Mouse (Mus musculus) olfactory bulb, adult 2 months (tissue): ENCODE results near the gene Mapk6. TPM values are rescaled to one million over a fixed set of nuclear protein-coding genes. Genes with fewer than 3 reads are reported as not detected.
A peak's percentile ranks its signal among the peaks of the same experiment; 100 is the strongest.

Source experiments
- H3K27ac ChIP-seq: fragments of 200-500 bp; 2 replicates; pipeline ENCODE4 v1.5.1; 2012; ENCODE audit warnings: low read depth, low read length; ENCODE audit not compliant: insufficient read depth
- H3K4me1 ChIP-seq: fragments of 200-500 bp; 2 replicates; pipeline ENCODE4 v1.6.1; 2012; ENCODE audit warnings: low read length; ENCODE audit not compliant: control insufficient read depth, insufficient read depth
- H3K4me3 ChIP-seq: fragments of 200-500 bp; 2 replicates; pipeline ENCODE4 v1.5.1; 2012; ENCODE audit warnings: mild to moderate bottlenecking, low read depth, low read length, moderate library complexity; ENCODE audit not compliant: insufficient read depth
- CTCF ChIP-seq: fragments of 200-500 bp; IDR thresholded peaks from 2 replicates; pipeline ENCODE4 v1.5.1; 2012; ENCODE audit warnings: low read depth, mild to moderate bottlenecking, low read length, moderate library complexity; ENCODE audit not compliant: insufficient read depth
- POLR2A ChIP-seq: fragments of 200-500 bp; IDR thresholded peaks from 2 replicates; pipeline ENCODE4 v1.6.1; 2012; ENCODE audit warnings: mild to moderate bottlenecking, low read depth, low read length, moderate library complexity; ENCODE audit not compliant: insufficient read depth
- WGBS: fragments of 180-500 bp; shearing (Covaris S2); methylation state at CpG from one replicate; pipeline ENCODE4 v1.1.7; 2018; 5-methylcytosine and 5-hydroxymethylcytosine counted together
- polyA plus RNA-seq: library from polyadenylated mRNA; stranded (reverse); fragments of >200 nt; gene quantifications from 2 replicates; pipeline ENCODE4 v1.2.4, GENCODE M21; 2012; ENCODE audit warnings: low replicate concordance; ENCODE audit not compliant: missing spikeins, insufficient read depth, insufficient read length

Mapk6 gene
- polyA plus RNA-seq, 1 experiment, result not detected

GRCm38 (mm10) chr9:75435918-75436317 lies 26.1 kb upstream of the Mapk6 start:
- H3K4me1 ChIP-seq, result peaks cover 9% of the 10 kb centered on the region
- WGBS, result 16% methylated on average over 12 of the region's 12 CpGs

GRCm38 (mm10) chr9:75435291-75435690 lies 25.5 kb upstream of the Mapk6 start:
- H3K4me1 ChIP-seq, result peaks cover 9% of the 10 kb centered on the region
- H3K4me3 ChIP-seq, result no peak overlapping the region
- H3K27ac ChIP-seq, result peak overlapping the region; percentile 51; the same call in 1 of the 2 replicates
- 96% methylated on average over 4 of the region's 4 CpGs for WGBS
- no peak for TF ChIP-seq CTCF
- TF ChIP-seq POLR2A, result no peak

More at GRCm38 (mm10) chr9:75435918-75436317, 26.1 kb upstream of the Mapk6 start:
- peak overlapping the region; percentile 51; the same call in 1 of the 2 replicates for H3K27ac ChIP-seq
- TF ChIP-seq POLR2A (no peak), CTCF (no peak)
- no peak overlapping the region for H3K4me3 ChIP-seq

GRCm38 (mm10) chr9:75434872-75435271 lies 25.1 kb upstream of the Mapk6 start:
- 77% methylated on average over 6 of the region's 6 CpGs for WGBS
- Histone ChIP-seq H3K4me3 (no peak overlapping the region), H3K27ac (no peak overlapping the region), H3K4me1 (peaks cover 9% of the 10 kb centered on the region)
- TF ChIP-seq CTCF, result no peak
- no peak for TF ChIP-seq POLR2A

GRCm38 (mm10) chr9:75434172-75434793 lies 24.5 kb upstream of the Mapk6 start:
- Histone ChIP-seq H3K4me3 (no peak overlapping the region), H3K27ac (0 out of 2 replicates have a peak overlapping the region, but pooled peaks have one; percentile 14), H3K4me1 (peaks cover 9% of the 10 kb centered on the region)
- TF ChIP-seq POLR2A (no peak), CTCF (no peak)
- 17% methylated on average over 7 of the region's 7 CpGs for WGBS

GRCm38 (mm10) chr9:75432694-75433093 lies 22.9 kb upstream of the Mapk6 start:
- no peak for TF ChIP-seq CTCF
- TF ChIP-seq POLR2A, result no peak
- Histone ChIP-seq H3K4me1 (peaks cover 9% of the 10 kb centered on the region), H3K27ac (no peak overlapping the region), H3K4me3 (no peak overlapping the region)
- WGBS, result 60% methylated on average over 3 of the region's 3 CpGs

- Histone ChIP-seq H3K4me1 (peaks cover 9% of the 10 kb centered on the region), H3K27ac (no peak overlapping the region), H3K4me3 (no peak overlapping the region)
- TF ChIP-seq POLR2A (no peak), CTCF (no peak)
- 80% methylated on average over 16 of the region's 16 CpGs for WGBS
These were observed 21.2 kb upstream of the Mapk6 start for GRCm38 (mm10) chr9:75430822-75431621.

- TF ChIP-seq POLR2A (no peak), CTCF (no peak)
- WGBS, result 100% methylated on average over 1 of the region's 1 CpGs
These were observed 19.9 kb upstream of the Mapk6 start for GRCm38 (mm10) chr9:75429657-75430056.

GRCm38 (mm10) chr9:75429040-75429439 lies 19.2 kb upstream of the Mapk6 start:
- Histone ChIP-seq H3K4me1 (no peaks in the 10 kb centered on the region), H3K27ac (no peak overlapping the region), H3K4me3 (no peak overlapping the region)
- TF ChIP-seq POLR2A, result no peak
- TF ChIP-seq CTCF, result no peak
- 100% methylated on average over 2 of the region's 2 CpGs for WGBS

More at GRCm38 (mm10) chr9:75429657-75430056, 19.9 kb upstream of the Mapk6 start:
- no peak overlapping the region for H3K27ac ChIP-seq
- H3K4me1 ChIP-seq, result no peaks in the 10 kb centered on the region
- H3K4me3 ChIP-seq, result no peak overlapping the region

GRCm38 (mm10) chr9:75428274-75428600 lies 18.4 kb upstream of the Mapk6 start:
- 82% methylated on average over 2 of the region's 2 CpGs for WGBS
- Histone ChIP-seq H3K4me1 (peaks cover 3% of the 10 kb centered on the region), H3K27ac (no peak overlapping the region), H3K4me3 (no peak overlapping the region)
- TF ChIP-seq POLR2A, result no peak
- no peak for TF ChIP-seq CTCF
